Mouse (Mus musculus) CH12F3 (cell line): ENCODE data around the gene Col18a1.

Experiments used
- in situ Hi-C: fragments of 300-500 bp; cut with MboI; formaldehyde crosslinking; loops from 2 replicates; pipeline ENCODE4 v1.14.3; 2020; ENCODE audit warnings: low sequenced_read_pairs

The Col18a1 gene

GRCm38 (mm10) chr10:77187427-77187826 lies 21.1 kb upstream of the Col18a1 start:
- in situ Hi-C loops, result no loop called here

GRCm38 (mm10) chr10:77182804-77183331 lies 16.5 kb upstream of the Col18a1 start:
- in situ Hi-C loops, result no loop called here

GRCm38 (mm10) chr10:77180110-77180509 lies 13.8 kb upstream of the Col18a1 start:
- in situ Hi-C loops, result no loop called here

GRCm38 (mm10) chr10:77178691-77179090 lies 12.3 kb upstream of the Col18a1 start:
- in situ Hi-C loops, result no loop called here

- in situ Hi-C loops, result no loop called here
Observed at GRCm38 (mm10) chr10:77170400-77170799, 4.1 kb upstream of the Col18a1 start.

GRCm38 (mm10) chr10:77165318-77165945 lies 916 bp downstream of the Col18a1 start:
- in situ Hi-C loops, result no loop called here

- in situ Hi-C loops, result no loop called here
Observed at GRCm38 (mm10) chr10:77164437-77165052, 1.8 kb downstream of the Col18a1 start.

GRCm38 (mm10) chr10:77164041-77164436 lies 2.3 kb downstream of the Col18a1 start:
- in situ Hi-C loops, result no loop called here

GRCm38 (mm10) chr10:77163392-77163977 lies 2.9 kb downstream of the Col18a1 start:
- in situ Hi-C loops, result no loop called here

GRCm38 (mm10) chr10:77159573-77159972 lies 6.8 kb downstream of the Col18a1 start:
- in situ Hi-C loops, result no loop called here

- in situ Hi-C loops, result no loop called here
Observed at GRCm38 (mm10) chr10:77158948-77159347, 7.4 kb downstream of the Col18a1 start.

GRCm38 (mm10) chr10:77157245-77158019 lies 8.9 kb downstream of the Col18a1 start:
- in situ Hi-C loops, result no loop called here

GRCm38 (mm10) chr10:77152178-77152621 lies 14.1 kb downstream of the Col18a1 start:
- in situ Hi-C loops, result no loop called here

- in situ Hi-C loops, result no loop called here
Observed at GRCm38 (mm10) chr10:77151551-77152002, 14.8 kb downstream of the Col18a1 start.

GRCm38 (mm10) chr10:77150947-77151521 lies 15.3 kb downstream of the Col18a1 start:
- in situ Hi-C loops, result no loop called here

- in situ Hi-C loops, result no loop called here
Observed at GRCm38 (mm10) chr10:77150016-77150415, 16.3 kb downstream of the Col18a1 start.

- in situ Hi-C loops, result no loop called here
Observed at GRCm38 (mm10) chr10:77147545-77147944, 18.8 kb downstream of the Col18a1 start.

GRCm38 (mm10) chr10:77146901-77147463 lies 19.4 kb downstream of the Col18a1 start:
- in situ Hi-C loops, result no loop called here

GRCm38 (mm10) chr10:77145946-77146345 lies 20.4 kb downstream of the Col18a1 start:
- in situ Hi-C loops, result no loop called here

GRCm38 (mm10) chr10:77144372-77144771 lies 22.0 kb downstream of the Col18a1 start:
- in situ Hi-C loops, result no loop called here
